Mouse (Mus musculus) heart, adult 11 months (tissue): ENCODE measurements around the gene Olfr150.
"Not testable (repeated sequence)": the region's sequence is repeated elsewhere in the genome, so short reads cannot be mapped to it uniquely, and the experiment has no call there.

Source experiments
- DNase-seq: peaks from one replicate; pipeline ENCODE4 v3.0.0; 2022

The Olfr150 gene

DNA sequence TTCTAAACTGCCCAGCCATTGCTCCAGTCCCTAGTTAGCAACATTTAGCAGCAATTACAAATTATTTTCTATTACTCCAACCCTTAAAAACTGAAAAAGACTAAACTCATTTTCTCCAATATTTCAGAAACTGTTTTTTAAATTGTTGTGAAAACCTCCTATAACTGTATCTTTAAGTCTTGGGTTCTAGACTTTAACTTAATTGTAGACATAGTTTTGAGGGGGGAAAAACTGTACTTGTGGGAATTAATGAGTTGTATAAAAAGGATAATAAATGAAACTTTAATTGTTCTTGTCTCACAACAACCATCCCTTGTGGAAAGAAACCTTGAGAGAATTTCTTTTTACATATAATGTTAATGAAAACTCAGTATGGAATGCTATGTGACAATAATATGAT lies at the start of gene Olfr150:
Gene Olfr150 (plus strand): TSS at position 301 of the 400 bp plus-strand sequence.
- DNase-seq = no peak

DNA sequence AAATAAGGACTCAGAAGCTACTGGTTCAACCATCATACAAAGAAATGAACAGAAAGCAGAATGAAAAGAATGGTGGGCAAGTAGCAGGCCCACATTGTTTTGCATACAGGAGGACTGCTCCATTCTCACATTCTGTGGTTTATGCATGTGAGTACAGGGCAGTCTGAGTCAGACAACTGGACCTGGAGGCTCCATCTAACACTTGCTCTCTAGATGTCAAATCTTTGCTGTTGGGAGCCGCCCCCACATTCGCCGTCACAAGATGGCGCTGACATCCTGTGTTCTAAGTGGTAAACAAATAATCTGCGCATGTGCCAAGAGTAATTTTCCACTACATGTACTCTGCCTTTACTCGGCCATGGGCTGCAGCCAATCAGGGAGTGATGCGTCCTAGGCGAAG lies 29.7 kb upstream of the Olfr150 start:
- not testable (repeated sequence) for DNase-seq

GRCm38 (mm10) chr9:39707017-39707416 lies 23.8 kb upstream of the Olfr150 start, which contains the start of gene Olfr149:
Gene Olfr149, minus strand, starts transcription at chr9:39707117.
- no peak for DNase-seq

GRCm38 (mm10) chr9:39708958-39709357 lies 21.8 kb upstream of the Olfr150 start:
- peak; percentile 87 for DNase-seq

GRCm38 (mm10) chr9:39711053-39711452 lies 19.7 kb upstream of the Olfr150 start, which contains the start of gene Olfr965:
Gene Olfr965, plus strand, starts transcription at chr9:39711353.
- no peak for DNase-seq

DNA sequence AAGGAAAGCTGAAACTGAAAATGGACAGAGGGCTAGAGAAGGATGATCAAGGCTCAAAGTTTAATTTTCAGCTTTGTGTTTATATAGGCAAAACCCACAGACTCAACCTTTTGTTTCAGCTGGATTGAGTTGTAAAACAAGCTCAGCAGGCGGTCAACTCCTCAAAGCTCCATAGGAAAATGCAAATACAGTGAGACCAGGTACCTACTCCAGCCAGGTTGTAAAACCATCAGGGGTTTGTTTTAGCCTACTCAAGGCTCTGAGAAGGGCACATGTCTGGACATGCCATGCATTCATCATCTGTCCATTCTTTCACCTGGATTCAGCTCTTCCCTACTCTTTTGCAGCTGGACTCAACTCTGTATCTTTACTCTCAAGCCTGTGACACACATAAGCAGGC lies 10.0 kb downstream of the Olfr150 start:
- no peak for DNase-seq

DNA sequence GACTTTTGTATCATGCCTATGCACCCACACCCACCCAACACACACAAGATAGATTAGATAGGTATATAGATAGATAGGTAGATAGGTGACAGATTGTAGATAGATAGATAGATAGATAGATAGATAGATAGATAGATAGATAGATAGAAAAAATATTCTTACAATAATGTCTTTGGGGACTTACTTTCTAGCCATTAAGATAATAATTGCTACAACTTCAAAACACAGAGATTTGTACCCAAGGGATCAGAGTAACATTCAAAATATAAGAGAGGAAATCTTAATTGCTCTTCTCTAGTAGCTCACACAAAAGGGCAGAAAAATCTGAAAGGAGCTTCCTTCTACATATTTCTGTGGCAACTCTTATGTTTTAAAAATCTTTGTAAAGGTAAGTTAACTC lies 15.2 kb downstream of the Olfr150 start, which contains the start of gene Olfr967:
Gene Olfr967 (plus strand): TSS at position 301 of the 400 bp plus-strand sequence.
- DNase-seq = no peak

DNA sequence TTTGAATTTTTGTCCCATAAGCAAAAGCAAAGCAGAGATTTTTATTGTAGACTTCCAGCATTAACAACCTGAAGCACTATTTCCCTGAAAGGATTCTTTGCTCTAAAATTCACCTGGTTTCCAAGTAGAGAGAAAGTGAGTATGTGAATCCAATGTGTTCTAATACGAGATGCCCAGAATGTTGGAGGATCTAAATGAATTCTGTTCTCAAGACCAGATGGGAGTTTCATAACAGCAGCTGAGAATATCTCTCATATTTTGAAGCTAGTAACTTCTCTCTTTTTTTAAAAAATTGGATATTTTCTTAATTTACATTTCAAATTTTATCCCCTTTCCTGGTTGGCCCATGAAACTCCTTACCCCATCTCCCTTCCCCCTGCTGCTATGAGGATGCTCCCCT lies 15.7 kb downstream of the Olfr150 start:
- no peak for DNase-seq

DNA sequence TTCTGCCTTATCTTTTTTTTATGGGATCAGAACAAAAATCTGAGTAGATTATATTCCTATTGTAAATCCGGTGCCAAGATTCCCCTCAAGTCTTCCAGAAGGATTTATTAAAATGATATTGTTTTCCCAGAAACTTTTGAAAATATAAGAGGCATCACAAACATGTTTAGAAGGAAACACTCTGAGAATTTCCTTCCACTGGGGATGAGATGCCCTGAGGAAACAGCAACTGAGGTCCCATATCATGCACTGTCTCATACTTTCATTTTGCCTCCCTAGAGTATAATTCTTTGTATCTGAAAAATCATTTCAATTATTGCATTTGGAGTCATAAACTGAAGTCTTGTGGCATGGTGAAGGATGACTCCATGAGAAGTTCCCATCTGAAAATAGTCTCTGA lies 52.4 kb downstream of the Olfr150 start, which contains the start of gene Olfr968:
Gene Olfr968 (minus strand): TSS at position 101 of the 400 bp plus-strand sequence.
- no peak for DNase-seq
